Mouse (Mus musculus): ENCODE results near the gene Npl. TPM values are rescaled to one million over a fixed set of nuclear protein-coding genes. Genes with fewer than 3 reads are reported as not detected.
"Not testable (repeated sequence)": the region's sequence is repeated elsewhere in the genome, so short reads cannot be mapped to it uniquely, and the experiment has no call there.

Npl gene
- total RNA-seq, 4 experiments from 2014 or later: 1.3 to 1.8 (median 1.8) TPM

- DNase-seq (ENCODE audit: low spot score): peak; percentile 52
Measured at GRCm38 (mm10) chr1:153489132-153489531, 60.7 kb downstream of the Npl start.

- peak; percentile 96 for DNase-seq (ENCODE audit: low spot score)
Measured at GRCm38 (mm10) chr1:153487500-153487879, 62.4 kb downstream of the Npl start, which contains the start of gene Dhx9. Gene Dhx9 (minus strand): TSS chr1:153487660.

GRCm38 (mm10) chr1:153486767-153487499 lies 62.9 kb downstream of the Npl start:
- DNase-seq (ENCODE audit: low spot score): peak; percentile 28

- DNase-seq (ENCODE audit: low spot score): not testable (repeated sequence)
Measured at GRCm38 (mm10) chr1:153486120-153486519, 63.7 kb downstream of the Npl start.

GRCm38 (mm10) chr1:153485201-153485796 lies 64.5 kb downstream of the Npl start:
- no peak for DNase-seq (ENCODE audit: low spot score)

- DNase-seq (ENCODE audit: low spot score): no peak
Measured at GRCm38 (mm10) chr1:153481025-153481412, 68.8 kb downstream of the Npl start.

GRCm38 (mm10) chr1:153480386-153481024 lies 69.3 kb downstream of the Npl start:
- DNase-seq (ENCODE audit: low spot score): peak; percentile 41

GRCm38 (mm10) chr1:153479296-153479695 lies 70.5 kb downstream of the Npl start:
- no peak for DNase-seq (ENCODE audit: low spot score)

- DNase-seq (ENCODE audit: low spot score): no peak
Measured at GRCm38 (mm10) chr1:153461796-153462195, 88.0 kb downstream of the Npl start.

GRCm38 (mm10) chr1:153456137-153456536 lies 93.7 kb downstream of the Npl start:
- no peak for DNase-seq (ENCODE audit: low spot score)

- DNase-seq (ENCODE audit: low spot score): no peak
Measured at GRCm38 (mm10) chr1:153453146-153453642, 96.7 kb downstream of the Npl start.

Other genes with a start within 250 kb of the Npl start
- 100 to 1,000 TPM in 2 of 4 experiments, 10 to 100 TPM in 2; 83.2 to 109 (median 98.8) TPM for gene Lamc1, start 217.3 kb downstream of the Npl start, total RNA-seq (2022)
- not detected for gene Shcbp1l, start 124.9 kb downstream of the Npl start, total RNA-seq (2022)
- gene Dhx9, start 62.4 kb downstream of the Npl start, total RNA-seq (2022): 10 to 100 TPM; 35.5 to 42.1 (median 38.2) TPM
- not detected for gene Rgs8, start 103.0 kb upstream of the Npl start, total RNA-seq (2022)
- 1 to 10 TPM; 1.2 to 2.6 (median 2.0) TPM for gene Rgs16, start 190.3 kb upstream of the Npl start, total RNA-seq (2022)
- 1 to 10 TPM; 3.8 to 4.4 (median 3.9) TPM for gene Rnasel, start 199.4 kb upstream of the Npl start, total RNA-seq (2022)